Mouse (Mus musculus): ENCODE measurements around the gene Rln1. TPM values are rescaled to one million over a fixed set of nuclear protein-coding genes. Genes with fewer than 3 reads are reported as not detected.

The Rln1 gene
- polyA plus RNA-seq, 1 experiment from 2014 or later = not detected

Other genes with a start within 250 kb of the Rln1 start
- 51.4 and 51.5 TPM in 2 replicates for gene Rcl1, start 233.3 kb downstream of the Rln1 start, polyA plus RNA-seq (2015; fragmentation: Nextera tagmentation; extraction: Ambion mirVana)
- 7.7 and 8.3 TPM in 2 replicates for gene Jak2, start 82.8 kb downstream of the Rln1 start, polyA plus RNA-seq (2015; fragmentation: Nextera tagmentation; extraction: Ambion mirVana)
- 1.2 and 3.3 TPM in 2 replicates for gene Insl6, start 9.3 kb downstream of the Rln1 start, polyA plus RNA-seq (2015; fragmentation: Nextera tagmentation; extraction: Ambion mirVana)
- gene Plgrkt, start 32.7 kb upstream of the Rln1 start, polyA plus RNA-seq (2015; fragmentation: Nextera tagmentation; extraction: Ambion mirVana) = 45.3 and 56.9 TPM in 2 replicates
- gene Cd274, start 32.8 kb upstream of the Rln1 start, polyA plus RNA-seq (2015; fragmentation: Nextera tagmentation; extraction: Ambion mirVana) = 0.25 and 0.74 TPM in 2 replicates
- 0.09 TPM in 2 replicates for gene Pdcd1lg2, start 76.2 kb upstream of the Rln1 start, polyA plus RNA-seq (2015; fragmentation: Nextera tagmentation; extraction: Ambion mirVana)
- 11.7 and 12.5 TPM in 2 replicates for gene Ric1, start 187.6 kb upstream of the Rln1 start, polyA plus RNA-seq (2015; fragmentation: Nextera tagmentation; extraction: Ambion mirVana)